Mouse (Mus musculus): Measurements from ENCODE around the gene Fam178b. TPM values are rescaled to one million over a fixed set of nuclear protein-coding genes. Genes with fewer than 3 reads are reported as not detected.

Gene Fam178b
- polyA plus RNA-seq, 1 experiment: 9.8 TPM

GRCm38 (mm10) chr1:36590664-36591063 lies 92.3 kb downstream of the Fam178b start:
- H3K36me3 ChIP-seq (ENCODE audit: control insufficient read depth, insufficient read depth, low read length, poor library complexity, severe bottlenecking): no peaks in the 10 kb centered on the region
- TF ChIP-seq EP300 (IDR thresholded peaks at IDR 0.05; ENCODE audit: insufficient read depth, low read depth, low read length) (no peak), CTCF (IDR thresholded peaks at IDR 0.05; ENCODE audit: low read depth, low read length) (no peak)
- H3K27me3 ChIP-seq (ENCODE audit: control insufficient read depth, insufficient read depth, low read length, poor library complexity, severe bottlenecking): no peaks in the 10 kb centered on the region
- no peak overlapping the region for H3K27ac ChIP-seq (ENCODE audit: insufficient read depth, low read length)
- peaks cover 2% of the 10 kb centered on the region for H3K4me1 ChIP-seq (ENCODE audit: control insufficient read depth, insufficient read depth, low read length)
- no peak overlapping the region for H3K9ac ChIP-seq (ENCODE audit: low read depth, poor library complexity, severe bottlenecking)
- no peak overlapping the region for H3K4me3 ChIP-seq (ENCODE audit: low read depth, low read length)
- H3K9me3 ChIP-seq (replicated peaks; ENCODE audit: control insufficient read depth, insufficient read depth, low read length, poor library complexity, severe bottlenecking): no peaks in the 10 kb centered on the region

GRCm38 (mm10) chr1:36589486-36589885 lies 93.5 kb downstream of the Fam178b start:
- no peak overlapping the region for H3K9ac ChIP-seq (ENCODE audit: low read depth, poor library complexity, severe bottlenecking)
- H3K27me3 ChIP-seq (ENCODE audit: control insufficient read depth, insufficient read depth, low read length, poor library complexity, severe bottlenecking): no peaks in the 10 kb centered on the region
- H3K36me3 ChIP-seq (ENCODE audit: control insufficient read depth, insufficient read depth, low read length, poor library complexity, severe bottlenecking): no peaks in the 10 kb centered on the region
- H3K9me3 ChIP-seq (replicated peaks; ENCODE audit: control insufficient read depth, insufficient read depth, low read length, poor library complexity, severe bottlenecking): no peaks in the 10 kb centered on the region
- peaks cover 2% of the 10 kb centered on the region for H3K4me1 ChIP-seq (ENCODE audit: control insufficient read depth, insufficient read depth, low read length)
- H3K27ac ChIP-seq (ENCODE audit: insufficient read depth, low read length): no peak overlapping the region
- TF ChIP-seq EP300 (IDR thresholded peaks at IDR 0.05; ENCODE audit: insufficient read depth, low read depth, low read length) (no peak), CTCF (IDR thresholded peaks at IDR 0.05; ENCODE audit: low read depth, low read length) (no peak), POLR2A (IDR thresholded peaks at IDR 0.05; ENCODE audit: insufficient read depth, low read length) (no peak)
- no peak overlapping the region for H3K4me3 ChIP-seq (ENCODE audit: low read depth, low read length)

DNA sequence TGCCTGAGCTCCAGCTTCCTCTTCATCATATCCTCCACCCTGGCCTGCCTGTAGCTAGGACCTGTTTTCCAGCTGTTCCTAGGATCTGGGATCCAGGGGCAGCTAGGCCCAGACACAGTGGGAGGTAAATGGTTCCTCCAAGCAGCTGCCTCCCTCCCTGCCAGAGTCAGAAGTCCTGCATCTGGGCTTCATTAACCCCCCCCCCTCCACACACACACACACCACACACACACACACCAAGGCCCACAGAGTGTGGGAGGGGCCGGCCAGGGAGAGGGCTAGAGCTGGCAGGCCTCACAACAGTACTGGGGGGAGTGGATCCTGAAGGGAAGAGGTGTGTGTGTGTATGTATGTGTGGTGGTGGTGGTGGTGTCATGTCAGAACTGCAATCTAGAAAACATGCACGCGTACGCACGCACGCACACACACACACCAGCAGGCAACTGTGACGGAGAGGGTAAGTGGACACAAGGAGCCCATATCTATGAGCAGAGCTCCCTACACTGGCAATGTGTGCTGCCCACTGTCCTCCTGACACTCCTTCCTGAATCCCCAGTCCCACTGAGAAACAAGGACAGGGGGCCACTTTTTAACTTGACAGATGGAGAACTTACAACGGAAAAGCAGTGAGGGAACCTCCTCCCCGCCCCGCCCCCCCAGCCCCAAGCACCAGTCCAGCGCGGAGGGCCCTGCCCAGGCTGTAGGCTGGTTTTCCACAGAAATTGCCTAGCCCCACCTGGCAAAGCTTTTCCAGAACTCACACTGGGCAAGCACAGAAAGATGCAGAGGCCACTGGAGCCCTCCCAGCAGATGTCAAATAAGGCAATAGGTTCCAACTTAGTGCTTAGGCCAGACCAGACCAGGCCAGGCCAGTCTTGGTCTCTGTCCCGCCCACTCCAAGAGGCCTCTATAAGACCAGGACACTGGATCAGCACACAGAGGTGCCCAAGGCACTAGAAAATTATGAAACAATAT lies 94.2 kb downstream of the Fam178b start:
- no peaks in the 10 kb centered on the region for H3K9me3 ChIP-seq (replicated peaks; ENCODE audit: control insufficient read depth, insufficient read depth, low read length, poor library complexity, severe bottlenecking)
- H3K27me3 ChIP-seq (ENCODE audit: control insufficient read depth, insufficient read depth, low read length, poor library complexity, severe bottlenecking): no peaks in the 10 kb centered on the region
- H3K4me1 ChIP-seq (ENCODE audit: control insufficient read depth, insufficient read depth, low read length): peaks cover 2% of the 10 kb centered on the region
- no peaks in the 10 kb centered on the region for H3K36me3 ChIP-seq (ENCODE audit: control insufficient read depth, insufficient read depth, low read length, poor library complexity, severe bottlenecking)
- H3K27ac ChIP-seq (ENCODE audit: insufficient read depth, low read length): no peak overlapping the region
- no peak overlapping the region for H3K4me3 ChIP-seq (ENCODE audit: low read depth, low read length)
- no peak for TF ChIP-seq EP300 (IDR thresholded peaks at IDR 0.05; ENCODE audit: insufficient read depth, low read depth, low read length)
- TF ChIP-seq POLR2A (IDR thresholded peaks at IDR 0.05; ENCODE audit: insufficient read depth, low read length): no peak
- no peak for TF ChIP-seq CTCF (IDR thresholded peaks at IDR 0.05; ENCODE audit: low read depth, low read length)
- no peak overlapping the region for H3K9ac ChIP-seq (ENCODE audit: low read depth, poor library complexity, severe bottlenecking)

- H3K36me3 ChIP-seq (ENCODE audit: control insufficient read depth, insufficient read depth, low read length, poor library complexity, severe bottlenecking): no peaks in the 10 kb centered on the region
- no peak overlapping the region for H3K4me3 ChIP-seq (ENCODE audit: low read depth, low read length)
- H3K27me3 ChIP-seq (ENCODE audit: control insufficient read depth, insufficient read depth, low read length, poor library complexity, severe bottlenecking): no peaks in the 10 kb centered on the region
- TF ChIP-seq CTCF (IDR thresholded peaks at IDR 0.05; ENCODE audit: low read depth, low read length): no peak
- TF ChIP-seq POLR2A (IDR thresholded peaks at IDR 0.05; ENCODE audit: insufficient read depth, low read length): no peak
- no peak for TF ChIP-seq EP300 (IDR thresholded peaks at IDR 0.05; ENCODE audit: insufficient read depth, low read depth, low read length)
- H3K27ac ChIP-seq (ENCODE audit: insufficient read depth, low read length): no peak overlapping the region
- no peak overlapping the region for H3K9ac ChIP-seq (ENCODE audit: low read depth, poor library complexity, severe bottlenecking)
- H3K4me1 ChIP-seq (ENCODE audit: control insufficient read depth, insufficient read depth, low read length): peaks cover 8% of the 10 kb centered on the region
- no peaks in the 10 kb centered on the region for H3K9me3 ChIP-seq (replicated peaks; ENCODE audit: control insufficient read depth, insufficient read depth, low read length, poor library complexity, severe bottlenecking)
These were observed 95.1 kb downstream of the Fam178b start for GRCm38 (mm10) chr1:36587860-36588259.

GRCm38 (mm10) chr1:36586288-36586687 lies 96.7 kb downstream of the Fam178b start:
- Histone ChIP-seq H3K9ac (ENCODE audit: low read depth, poor library complexity, severe bottlenecking) (no peak overlapping the region), H3K36me3 (ENCODE audit: control insufficient read depth, insufficient read depth, low read length, poor library complexity, severe bottlenecking) (no peaks in the 10 kb centered on the region), H3K27ac (ENCODE audit: insufficient read depth, low read length) (no peak overlapping the region), H3K4me1 (ENCODE audit: control insufficient read depth, insufficient read depth, low read length) (peaks cover 6% of the 10 kb centered on the region), H3K4me3 (ENCODE audit: low read depth, low read length) (no peak overlapping the region), H3K27me3 (ENCODE audit: control insufficient read depth, insufficient read depth, low read length, poor library complexity, severe bottlenecking) (no peaks in the 10 kb centered on the region), H3K9me3 (replicated peaks; ENCODE audit: control insufficient read depth, insufficient read depth, low read length, poor library complexity, severe bottlenecking) (no peaks in the 10 kb centered on the region)
- TF ChIP-seq CTCF (IDR thresholded peaks at IDR 0.05; ENCODE audit: low read depth, low read length): no peak
- no peak for TF ChIP-seq EP300 (IDR thresholded peaks at IDR 0.05; ENCODE audit: insufficient read depth, low read depth, low read length)
- TF ChIP-seq POLR2A (IDR thresholded peaks at IDR 0.05; ENCODE audit: insufficient read depth, low read length): no peak
